Mouse (Mus musculus) heart, postnatal 10 days (tissue): ENCODE data around the gene Wdr54. TPM values are rescaled to one million over a fixed set of nuclear protein-coding genes. Genes with fewer than 3 reads are reported as not detected.

Experiments used
- DNase-seq, 2 experiments: peaks; one replicate each; pipeline ENCODE4 v3.0.0; 2021
- intact Hi-C: fragments of 180-260 bp; cut with DNase I; formaldehyde crosslinking; loops from one replicate; pipeline ENCODE4 v1.15.1; 2025
- total RNA-seq, 2 experiments: library from RNA; stranded (reverse); gene quantifications; 2 replicates each; pipeline ENCODE4 v1.2.3; 2021

The Wdr54 gene
- total RNA-seq: 1 to 10 TPM; 1.7 to 1.8 TPM

DNA sequence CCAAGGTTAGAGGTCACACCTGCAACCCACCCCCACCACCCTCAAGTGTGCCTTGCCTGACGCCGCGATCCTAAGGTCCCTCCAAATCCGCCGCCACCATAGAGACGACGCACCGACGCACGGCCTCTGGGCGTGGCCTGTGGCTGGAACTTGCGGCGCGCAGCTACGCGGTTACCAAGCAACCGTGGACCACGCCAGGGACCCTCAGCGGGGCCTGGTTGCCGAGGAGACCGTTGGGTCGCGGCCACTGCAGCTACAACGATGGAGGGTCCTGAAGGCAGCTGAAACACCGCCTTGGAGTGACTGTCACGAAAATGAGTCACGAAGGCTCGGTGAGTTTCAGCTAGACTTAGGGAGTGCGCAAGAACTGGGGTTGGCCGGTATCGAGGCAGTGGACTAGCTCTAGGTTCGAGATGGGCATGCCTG lies at the start of gene Wdr54, which contains the start of gene 1700003E16Rik:
Gene Wdr54 (minus strand): TSS at position 139 of the 426 bp plus-strand sequence.
Gene 1700003E16Rik (plus strand): TSS at position 146 of the 426 bp plus-strand sequence.
- DNase-seq: peak; percentile 58 to 73
- intact Hi-C loops: loop anchor here (2.0 kb wide), 1 partner anchor 13 kb away; no protein-coding TSS in a partner anchor

DNA sequence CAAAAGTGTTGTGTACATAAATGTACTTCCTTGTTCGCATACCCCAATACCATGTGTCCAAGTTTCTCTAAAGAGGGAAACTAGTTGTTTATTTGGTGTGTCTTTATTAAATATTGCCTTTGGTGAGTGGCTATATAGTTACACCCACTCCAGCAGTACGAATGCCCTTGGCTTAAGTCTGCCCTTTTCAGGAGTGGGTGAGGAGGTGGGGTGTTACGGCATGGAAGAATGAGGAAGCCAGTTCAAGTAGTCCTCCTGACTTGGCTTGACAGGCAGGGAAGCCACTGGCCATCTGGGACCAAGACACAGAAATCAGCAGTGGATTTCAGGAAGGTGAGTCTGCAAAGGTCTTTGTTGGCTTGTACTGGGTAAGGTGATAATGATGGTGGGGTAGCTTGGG lies 49.7 kb upstream of the Wdr54 start:
- no peak for DNase-seq
- intact Hi-C loops: loop anchor here (10.0 kb wide), 1 partner anchor 309 kb away; no protein-coding TSS in a partner anchor

DNA sequence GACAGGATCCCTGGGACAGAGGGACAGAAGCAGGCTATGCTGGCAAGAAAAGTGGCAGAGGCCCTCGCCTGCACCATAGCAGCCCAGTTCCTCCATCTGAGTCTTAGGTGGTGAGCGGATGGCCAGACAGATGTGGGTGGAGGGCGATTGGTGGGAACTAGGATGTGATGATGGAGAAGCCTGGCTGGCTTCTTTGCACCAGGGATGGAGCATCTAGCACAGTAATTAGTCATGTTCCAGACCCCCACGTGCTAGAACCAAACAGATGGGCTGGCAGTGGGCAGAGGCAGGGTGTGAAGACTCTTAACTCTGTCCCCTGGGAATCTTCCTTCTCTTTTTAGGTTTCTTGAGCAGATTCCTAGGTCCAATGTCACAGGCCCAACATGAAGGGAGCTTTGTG lies 47.1 kb upstream of the Wdr54 start:
- intact Hi-C loops: loop anchor here (10.0 kb wide), 1 partner anchor 311 kb away; no protein-coding TSS in a partner anchor
- DNase-seq: no peak

DNA sequence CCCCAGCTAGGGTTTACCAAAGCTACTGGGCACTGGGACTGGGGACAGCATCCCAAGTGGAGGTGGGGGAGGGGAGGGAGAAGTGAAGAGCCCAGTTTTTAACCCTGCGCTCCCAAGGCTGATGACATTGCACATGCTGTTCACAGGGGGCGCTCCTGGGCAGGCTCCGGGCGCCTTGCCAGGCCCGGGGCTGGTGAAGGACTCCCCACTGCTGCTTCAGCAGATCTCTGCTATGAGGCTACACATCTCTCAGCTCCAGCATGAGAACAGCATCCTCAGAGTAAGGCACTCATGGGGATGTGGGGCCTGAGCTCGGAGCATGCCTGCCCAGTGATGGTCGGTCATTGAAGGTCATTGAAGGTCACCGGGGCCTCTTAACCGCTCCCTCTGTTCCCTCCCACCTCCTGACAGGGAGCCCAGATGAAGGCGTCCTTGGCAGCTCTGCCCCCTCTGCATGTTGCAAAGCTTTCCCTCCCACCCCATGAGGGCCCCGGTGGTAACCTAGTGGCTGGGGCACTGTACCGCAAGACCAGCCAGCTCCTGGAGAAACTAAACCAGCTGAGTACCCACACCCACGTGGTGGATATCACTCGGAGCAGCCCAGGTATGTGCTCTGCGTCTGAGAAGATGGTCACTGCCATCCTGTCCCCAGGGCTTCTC lies 41.3 kb upstream of the Wdr54 start:
- peak; percentile 49 to 63 for DNase-seq
- intact Hi-C loops: no loop called here

DNA sequence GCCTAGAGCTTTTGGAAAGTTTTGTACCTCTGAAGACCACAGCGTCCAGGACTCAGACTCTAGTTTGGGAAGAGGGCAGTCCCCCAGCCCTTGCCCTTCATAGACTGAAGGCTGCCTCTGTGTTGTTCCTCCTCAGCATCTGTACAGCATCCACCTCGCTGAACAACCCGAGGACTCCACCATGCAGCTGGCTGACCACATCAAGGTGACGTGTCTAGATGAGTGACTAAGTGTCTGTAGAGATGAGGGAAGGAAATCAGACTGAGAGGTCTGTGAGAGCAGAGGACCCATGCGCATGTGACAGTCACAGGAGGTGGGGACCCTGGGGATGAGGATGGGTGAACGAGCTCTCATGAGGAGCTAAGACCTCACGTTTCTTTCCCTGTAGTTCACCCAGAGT lies 37.4 kb upstream of the Wdr54 start:
- DNase-seq: no peak
- intact Hi-C loops: no loop called here

DNA sequence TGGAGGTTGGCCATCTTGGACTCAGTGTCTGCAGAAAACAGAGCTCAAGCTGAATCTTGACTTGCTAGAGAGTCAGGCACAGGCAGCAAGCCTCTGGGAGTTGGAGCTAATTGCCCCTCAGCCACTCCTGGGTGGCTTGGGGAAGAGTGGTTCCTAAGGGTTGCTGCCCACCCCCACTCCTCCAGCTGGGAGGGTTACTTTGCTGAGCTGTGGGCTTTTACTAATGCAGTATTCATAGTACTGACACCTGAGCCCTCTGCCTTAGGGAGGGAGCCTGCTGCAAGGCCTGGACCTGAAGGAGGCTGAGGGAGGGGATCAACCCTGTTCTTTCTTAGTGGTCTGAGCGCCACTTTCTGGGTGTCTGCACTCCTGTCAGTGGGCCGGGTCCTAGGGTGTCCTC lies 30.7 kb upstream of the Wdr54 start:
- intact Hi-C loops: no loop called here
- DNase-seq: no peak

GRCm38 (mm10) chr6:83185895-83186861 lies 30.0 kb upstream of the Wdr54 start:
- intact Hi-C loops: no loop called here
- peak; percentile 43 to 48 for DNase-seq

DNA sequence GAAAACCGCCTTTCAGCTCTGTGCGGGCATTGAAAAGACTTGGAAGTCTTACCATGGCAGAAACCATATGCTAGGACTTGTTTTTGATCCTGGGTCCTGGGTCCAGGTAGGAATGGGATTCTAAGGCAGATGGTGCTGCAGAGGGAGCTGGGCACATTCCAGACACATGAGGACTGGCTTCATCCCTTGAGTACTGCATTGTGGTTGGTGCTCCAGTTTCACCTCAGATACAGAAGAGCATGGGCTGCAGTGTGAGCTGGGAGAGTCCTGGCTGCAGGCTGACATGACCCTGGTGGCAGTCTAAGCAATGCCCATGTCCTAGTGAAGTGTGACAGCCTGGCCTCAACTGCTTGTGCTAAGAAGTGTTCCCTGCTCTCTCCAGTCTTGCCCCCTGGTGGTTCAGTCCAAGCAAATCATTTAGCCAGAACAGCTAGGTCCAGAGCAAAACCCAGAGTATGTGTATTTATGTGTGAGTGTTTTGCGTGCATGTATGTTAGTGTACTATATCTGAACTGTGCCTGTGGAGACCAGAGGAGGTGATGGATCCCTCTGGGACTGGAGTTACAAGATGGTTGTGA lies 28.8 kb upstream of the Wdr54 start:
- intact Hi-C loops: no loop called here
- peak in 1 of 2 experiments; percentile 27 for DNase-seq

DNA sequence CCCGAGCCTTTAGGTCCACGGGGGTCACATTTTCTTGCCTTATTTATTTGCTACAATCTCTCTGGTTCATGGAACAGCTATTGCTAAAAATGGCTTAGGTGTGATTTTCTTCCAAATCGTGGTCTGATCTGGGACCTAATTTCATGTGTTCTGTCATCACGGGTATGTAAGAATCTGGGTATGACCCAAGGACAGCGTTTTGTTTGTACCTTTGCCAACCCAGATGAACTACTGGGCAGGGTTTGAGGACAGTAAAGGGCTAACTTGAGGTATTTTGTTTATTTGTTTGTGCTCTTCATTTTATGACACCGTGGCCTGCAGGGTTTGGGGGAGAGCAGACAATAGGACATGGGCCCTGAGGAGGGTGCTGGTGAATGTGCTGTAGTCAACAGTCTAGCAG lies 24.4 kb upstream of the Wdr54 start:
- intact Hi-C loops: no loop called here
- no peak for DNase-seq

DNA sequence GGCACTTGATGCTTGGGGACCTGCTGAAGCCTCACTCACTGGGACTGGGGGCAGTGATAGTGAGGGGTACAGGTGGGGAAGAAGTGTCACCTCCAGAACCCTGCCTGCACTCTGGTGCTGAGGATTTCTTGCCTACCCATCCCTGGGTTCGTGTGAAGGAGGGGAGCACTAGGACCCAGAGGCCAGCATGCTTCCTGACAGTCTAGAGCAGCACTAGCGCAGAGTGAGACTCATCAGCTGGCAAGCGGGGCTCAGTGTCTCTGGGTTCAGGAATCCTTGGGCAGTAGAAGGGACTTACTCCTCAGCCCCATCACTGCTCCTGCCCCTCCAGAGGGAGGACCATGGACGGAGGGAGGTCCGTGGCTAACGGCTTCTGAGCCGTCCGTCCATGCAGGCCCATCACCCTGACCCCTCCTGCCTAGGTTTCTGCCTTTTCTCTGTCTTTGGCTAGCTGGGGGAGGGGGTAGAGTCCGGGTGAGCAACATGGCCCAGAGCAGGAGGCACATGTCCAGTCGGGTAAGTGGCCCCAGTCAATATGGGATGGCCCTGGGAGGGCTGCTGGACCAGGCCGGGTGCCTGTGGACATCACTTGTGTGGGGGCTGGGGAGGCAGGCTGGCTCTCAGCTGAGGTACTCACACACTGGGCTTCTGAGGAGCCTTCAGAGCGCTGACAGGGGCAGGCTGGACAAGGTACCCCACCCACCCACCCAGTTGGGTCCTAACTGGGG lies 23.4 kb upstream of the Wdr54 start:
- peak; percentile 24 to 44 for DNase-seq
- intact Hi-C loops: no loop called here

DNA sequence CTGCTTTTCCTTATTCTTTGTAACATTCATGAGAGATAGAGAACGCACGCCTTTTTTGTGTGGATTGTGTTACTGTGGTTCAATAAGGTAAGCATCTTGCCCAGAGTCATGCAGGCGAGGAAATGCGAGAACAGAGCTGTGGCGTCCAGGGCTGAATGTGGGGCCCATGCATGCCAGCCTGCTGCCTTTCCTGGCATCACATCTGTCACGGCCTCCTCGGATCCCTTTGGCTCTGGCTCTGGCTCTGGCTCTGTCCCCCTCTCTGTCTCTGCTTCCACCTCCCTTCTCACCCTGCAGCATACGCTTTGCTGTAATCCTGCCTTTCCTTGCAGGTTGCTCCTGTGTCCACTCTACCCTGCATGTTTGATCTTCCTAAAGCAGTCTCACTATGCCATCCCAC lies 19.8 kb upstream of the Wdr54 start:
- intact Hi-C loops: no loop called here
- no peak for DNase-seq

GRCm38 (mm10) chr6:83172240-83172920 lies 16.2 kb upstream of the Wdr54 start:
- intact Hi-C loops: no loop called here
- DNase-seq: no peak

- DNase-seq: no peak
- intact Hi-C loops: no loop called here
These were observed 14.9 kb upstream of the Wdr54 start for GRCm38 (mm10) chr6:83171063-83171462.

DNA sequence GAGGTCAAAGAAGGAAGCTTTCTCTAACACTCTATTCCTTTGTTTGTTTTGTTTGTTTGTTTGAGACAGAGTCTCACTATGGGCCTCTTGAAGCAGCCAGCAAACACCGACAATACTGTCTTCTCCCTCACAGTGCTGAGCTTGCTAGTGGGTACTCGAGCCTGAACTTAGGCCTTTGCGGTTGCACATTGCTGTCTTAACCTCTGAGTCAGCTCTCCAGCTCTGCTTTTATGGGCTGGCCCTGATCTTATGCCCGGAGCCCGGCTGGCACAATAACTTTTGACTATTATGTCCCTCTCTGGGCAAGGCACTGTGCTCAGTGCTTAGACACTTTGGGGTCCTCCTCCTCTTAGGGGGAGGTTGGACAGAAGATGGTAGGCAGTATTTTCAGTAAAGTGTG lies 13.7 kb upstream of the Wdr54 start:
- intact Hi-C loops: no loop called here
- DNase-seq: no peak

DNA sequence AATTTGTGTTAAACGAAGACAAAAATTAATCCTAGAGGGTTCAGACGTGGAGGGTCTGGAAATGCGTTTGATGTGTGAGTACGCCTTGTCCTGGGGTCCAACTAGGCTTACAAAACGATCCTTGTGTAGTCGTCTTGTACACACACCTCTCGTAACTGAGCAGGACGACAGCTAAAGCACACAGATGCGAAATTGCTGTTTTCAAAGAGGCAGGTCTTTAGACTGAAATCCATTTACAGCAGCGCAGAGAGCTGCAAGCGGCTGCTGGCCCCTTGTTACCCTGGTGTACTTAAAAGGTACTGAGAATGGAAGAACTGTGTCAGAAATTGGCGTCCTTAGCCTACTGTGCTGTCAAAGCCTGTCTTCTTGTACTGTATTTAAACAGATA lies 10.0 kb upstream of the Wdr54 start:
- intact Hi-C loops: no loop called here
- no peak for DNase-seq

- DNase-seq: peak; percentile 96 to 98
- intact Hi-C loops: no loop called here
These were observed 9.5 kb upstream of the Wdr54 start, which contains the start of gene Dctn1 for GRCm38 (mm10) chr6:83165607-83166242. Gene Dctn1, plus strand, starts transcription at chr6:83165920.

GRCm38 (mm10) chr6:83165026-83165606 lies 8.9 kb upstream of the Wdr54 start:
- no peak for DNase-seq
- intact Hi-C loops: no loop called here

- peak; percentile 55 to 75 for DNase-seq
- intact Hi-C loops: loop anchor here (5.0 kb wide), 1 partner anchor 105 kb away; no protein-coding TSS in a partner anchor
These were observed 6.5 kb upstream of the Wdr54 start for GRCm38 (mm10) chr6:83162701-83163100.
